Mouse (Mus musculus) brain, embryonic 14.5 days (tissue): Measurements from ENCODE around the gene Tk1. TPM values are rescaled to one million over a fixed set of nuclear protein-coding genes. Genes with fewer than 3 reads are reported as not detected.

ENCODE experiments used
- DNase-seq: peaks from one replicate; pipeline ENCODE4 v3.0.0-alpha.2; 2011; ENCODE audit warnings: low read depth
- CTCF ChIP-seq: fragments of 200-500 bp; IDR thresholded peaks from 2 replicates; pipeline ENCODE4 v1.5.1; 2012; ENCODE audit warnings: inconsistent platforms, mild to moderate bottlenecking, moderate library complexity, borderline replicate concordance; ENCODE audit not compliant: insufficient read depth, insufficient read length; ENCODE audit errors: extremely low read depth
- POLR2A ChIP-seq: fragments of 200-500 bp; IDR thresholded peaks from 2 replicates; pipeline ENCODE4 v1.6.1; 2012; ENCODE audit warnings: mild to moderate bottlenecking, inconsistent platforms, borderline replicate concordance; ENCODE audit not compliant: poor library complexity, insufficient read depth, insufficient read length, severe bottlenecking; ENCODE audit errors: extremely low read depth
- polyA plus RNA-seq: library from polyadenylated mRNA; depleted of rRNA; stranded (reverse); fragments of >200 nt; gene quantifications from 2 replicates; pipeline ENCODE4 v1.2.3, GENCODE M21; 2012; rRNA removed

Gene Tk1
- polyA plus RNA-seq, result 31.1 and 76.6 TPM in 2 replicates

DNA sequence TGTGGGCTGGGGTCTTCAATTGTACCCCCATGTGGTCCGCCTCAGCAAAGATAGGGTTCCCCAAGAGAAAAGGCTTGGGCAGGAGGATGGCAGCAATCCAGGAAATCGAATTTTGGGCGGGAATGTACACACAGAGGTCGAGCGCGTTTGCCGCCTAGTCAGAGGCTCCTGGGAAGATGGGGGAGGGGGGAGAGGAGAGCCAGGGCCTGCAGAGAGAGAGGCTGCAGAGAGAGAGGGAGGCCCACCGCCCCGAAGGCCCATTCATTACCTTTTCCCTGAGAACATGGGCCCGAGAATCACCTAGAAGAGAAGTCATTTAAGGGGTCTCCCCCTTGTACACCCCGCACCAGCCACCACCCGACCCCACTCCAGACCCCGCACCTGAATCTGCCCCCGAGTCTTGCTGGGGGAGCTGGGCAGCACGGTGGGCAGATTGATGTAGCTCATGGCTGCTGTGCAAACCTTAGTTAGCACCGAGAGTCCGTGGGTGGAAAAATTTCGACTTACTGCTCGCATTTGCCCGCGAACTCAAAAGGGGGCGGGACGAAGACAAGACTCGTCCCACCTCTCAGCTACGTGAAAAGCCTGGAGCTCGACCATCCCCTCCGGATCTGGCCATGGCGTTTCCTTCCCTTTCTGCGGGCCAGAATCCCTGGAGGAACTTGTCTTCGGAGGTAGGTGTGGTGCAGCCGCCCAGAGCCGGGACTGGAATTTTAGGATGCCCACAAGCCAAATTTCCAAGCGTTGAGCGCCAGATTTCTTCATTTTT is at the start of gene Tk1, which contains the start of gene Afmid:
Gene Tk1 (minus strand): TSS at position 760 of the 769 bp plus-strand sequence.
Gene Afmid (plus strand): TSS at position 592 of the 769 bp plus-strand sequence.
- DNase-seq, result peak; percentile 92
- TF ChIP-seq POLR2A, result no peak
- no peak for TF ChIP-seq CTCF

DNA sequence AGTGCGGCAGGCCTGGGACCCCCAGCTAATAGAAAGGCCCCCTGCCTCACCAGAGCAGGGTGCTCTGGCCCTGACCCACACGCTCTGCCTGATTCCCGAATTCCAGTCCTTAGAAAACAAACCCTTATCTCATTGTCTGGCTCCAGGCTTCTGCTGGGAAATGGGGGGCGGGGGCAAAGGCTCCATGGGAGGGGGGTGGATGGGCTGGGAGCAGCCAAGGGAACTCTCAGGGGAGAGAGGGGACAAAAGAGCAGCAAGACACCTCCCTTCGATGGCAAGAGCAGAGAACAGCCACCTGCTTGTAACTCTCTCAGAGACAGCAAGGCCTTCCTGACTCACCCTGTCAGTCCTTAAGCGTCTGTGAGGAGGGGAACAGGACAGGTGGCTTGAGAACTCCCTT is 49.8 kb upstream of the Tk1 start:
- DNase-seq, result no peak
- TF ChIP-seq POLR2A (no peak), CTCF (no peak)

DNA sequence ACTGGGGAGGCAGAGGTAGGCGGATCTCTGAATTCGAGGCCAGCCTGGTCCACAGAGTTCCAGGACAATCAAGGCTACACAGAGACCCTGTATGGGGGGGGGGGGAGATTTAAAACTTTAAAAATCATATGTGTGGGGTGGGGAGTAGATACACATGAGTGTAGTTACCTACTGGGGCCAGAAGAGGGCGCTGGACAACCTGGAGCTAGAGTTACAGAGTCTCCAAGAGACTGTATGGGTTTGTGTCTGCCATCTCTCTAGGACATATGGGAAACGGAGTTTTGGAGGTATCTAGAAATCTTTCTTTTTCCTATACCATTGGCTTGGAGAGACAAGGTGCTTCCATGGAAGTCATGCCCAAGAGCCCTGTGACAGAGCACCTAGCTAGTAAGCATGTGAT is 48.5 kb upstream of the Tk1 start:
- no peak for DNase-seq
- TF ChIP-seq POLR2A, result no peak
- TF ChIP-seq CTCF, result peak; percentile 48; the same call in 1 of the 2 replicates

DNA sequence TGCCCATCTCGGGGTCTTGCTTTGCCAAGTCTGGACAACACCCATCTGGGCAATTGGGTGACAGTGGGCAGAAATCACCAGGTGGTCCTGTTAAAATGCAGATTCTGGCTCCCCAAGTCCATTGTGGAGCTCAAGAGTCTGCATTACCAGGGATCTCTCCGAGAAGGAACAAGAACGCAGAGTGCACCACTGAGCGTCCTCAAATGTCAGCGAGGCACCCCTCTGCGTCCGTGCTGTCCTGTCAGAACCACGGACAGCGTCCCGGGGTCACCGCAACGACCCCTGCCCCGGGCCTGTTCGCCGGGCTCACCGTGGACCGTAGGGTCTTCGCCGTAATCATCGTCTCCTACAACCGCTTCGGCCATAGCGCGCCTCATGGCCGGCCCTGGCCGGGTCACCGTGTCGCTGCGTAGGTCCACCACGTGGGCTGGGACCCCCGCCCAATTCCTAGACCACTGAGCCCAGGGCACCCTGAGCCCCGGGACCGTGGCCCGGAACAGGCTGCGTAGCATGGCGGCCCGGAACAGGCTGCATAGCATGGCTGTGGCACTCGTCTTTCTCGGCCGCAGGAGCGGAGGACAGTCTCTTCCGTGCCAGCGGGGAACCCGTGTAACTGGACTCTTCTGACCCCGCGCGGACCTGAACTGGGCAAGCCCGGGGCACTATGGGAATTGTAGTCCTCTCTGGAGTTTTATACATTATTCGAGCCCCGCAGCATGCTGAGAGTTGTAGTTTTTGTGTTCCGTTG is 47.1 kb upstream of the Tk1 start, which contains the start of gene Tha1:
Gene Tha1 (minus strand): TSS at position 621 of the 748 bp plus-strand sequence.
- TF ChIP-seq POLR2A (no peak), CTCF (no peak)
- DNase-seq, result peak; percentile 88

DNA sequence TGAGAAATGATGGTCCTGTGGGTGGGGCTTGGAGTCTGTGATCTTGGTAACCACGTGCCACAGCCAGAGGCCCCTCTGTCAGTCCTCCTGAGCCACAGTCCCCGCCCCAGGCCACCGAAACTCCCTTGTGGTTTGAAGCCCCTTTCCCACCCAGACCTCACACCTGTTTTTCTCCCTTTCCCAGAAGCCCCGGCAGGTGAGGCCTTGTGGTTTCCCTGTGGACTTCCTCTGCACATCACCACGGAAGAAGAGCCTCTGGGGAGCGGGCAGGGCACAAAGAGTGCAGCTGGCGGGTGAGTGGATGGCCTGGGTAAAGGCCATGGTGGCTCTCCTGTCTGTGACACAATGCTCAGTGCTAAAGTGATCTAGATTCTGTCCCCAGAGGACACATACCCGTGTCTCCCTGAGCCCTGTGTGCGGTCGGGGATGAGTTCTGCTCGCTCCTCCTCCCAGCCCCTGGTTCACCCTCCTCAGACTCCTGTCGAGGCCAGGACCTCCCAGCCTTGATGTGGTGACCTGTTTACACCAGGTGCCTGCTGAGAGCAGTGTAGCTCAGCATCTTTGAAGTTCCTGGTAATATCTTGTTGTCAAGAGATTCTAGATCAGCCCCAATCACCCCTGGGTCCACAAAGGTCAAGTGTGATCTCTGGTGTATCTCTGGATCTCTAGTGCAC is 46.2 kb upstream of the Tk1 start:
- TF ChIP-seq POLR2A, result no peak

DNA sequence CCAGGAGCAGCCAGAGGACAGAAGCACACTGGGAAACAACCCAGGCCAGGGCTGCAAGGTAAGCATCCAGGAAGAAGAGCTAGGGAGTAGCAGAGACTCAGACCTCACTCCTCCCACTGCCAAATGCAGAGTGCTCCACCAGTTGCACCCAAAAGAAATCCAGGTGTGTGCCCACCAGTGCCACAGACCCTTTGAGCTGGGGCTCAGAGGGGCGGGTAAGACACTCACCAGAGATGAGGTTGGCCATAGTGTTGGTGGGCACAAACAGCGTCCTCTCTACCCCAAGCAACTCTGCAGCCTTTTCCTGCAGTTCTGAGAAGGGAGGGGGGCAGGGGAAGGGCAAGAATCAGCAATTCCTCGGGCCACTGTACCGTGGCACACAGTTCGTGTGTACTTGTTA is 45.5 kb upstream of the Tk1 start:
- no peak for TF ChIP-seq POLR2A
- TF ChIP-seq CTCF, result no peak
- DNase-seq, result no peak

More for the DNA sequence above, 46.2 kb upstream of the Tk1 start:
- no peak for DNase-seq

DNA sequence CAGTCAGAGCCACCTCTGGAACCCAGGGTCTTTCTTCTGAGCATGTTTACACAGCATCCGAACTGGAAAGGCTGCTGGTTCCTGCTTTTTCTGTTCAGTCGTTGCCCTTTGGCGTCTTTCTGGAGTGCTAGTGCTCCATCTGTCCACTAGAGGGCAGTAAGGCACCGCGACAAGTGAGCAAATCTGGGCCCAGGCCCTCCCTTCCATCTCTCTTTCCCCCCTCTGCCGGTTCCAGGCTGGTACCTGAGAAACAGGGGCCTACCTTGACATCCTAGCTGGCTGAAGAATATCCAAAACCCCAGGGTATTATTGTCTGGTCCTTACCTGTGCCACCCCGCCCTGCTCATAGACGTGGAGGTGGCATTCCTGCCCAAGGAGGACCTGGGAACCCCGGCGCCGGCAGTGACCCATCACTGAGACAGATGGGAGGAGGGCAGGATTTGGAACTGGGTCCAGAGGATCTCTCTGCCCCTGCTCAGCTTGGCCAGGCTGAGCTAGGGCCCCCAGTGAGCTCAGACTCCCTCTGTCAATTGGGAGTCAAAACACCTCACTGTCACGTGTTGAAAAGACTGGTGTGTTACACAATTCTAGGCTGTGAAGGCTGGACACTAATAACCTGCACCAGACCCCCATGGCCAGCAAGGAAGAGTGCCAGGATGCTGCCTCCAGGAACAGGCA is 44.9 kb upstream of the Tk1 start:
- no peak for TF ChIP-seq POLR2A
- TF ChIP-seq CTCF, result peak; percentile 99

DNA sequence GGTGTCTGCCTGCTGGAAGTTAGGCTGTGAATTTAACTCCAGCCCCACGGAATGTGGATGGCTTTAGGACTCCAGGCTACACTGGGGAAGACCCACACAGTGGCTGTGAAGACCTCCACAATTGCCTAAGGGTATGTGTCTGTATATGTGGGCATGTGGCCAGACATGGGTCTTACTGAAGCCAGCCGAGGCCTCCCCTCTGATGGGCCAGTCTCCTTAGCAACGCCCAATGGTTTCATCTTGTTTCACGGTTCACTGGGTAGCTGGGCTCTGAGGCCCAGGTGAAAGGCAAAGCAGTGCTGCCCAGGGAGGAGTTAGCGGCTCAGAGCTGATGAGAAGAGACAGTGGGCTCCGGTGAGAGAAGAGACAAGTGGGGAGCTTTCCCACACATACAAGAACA is 40.1 kb upstream of the Tk1 start:
- peak; percentile 80 for DNase-seq
- TF ChIP-seq CTCF, result no peak
- TF ChIP-seq POLR2A, result no peak

More for the DNA sequence above, 44.9 kb upstream of the Tk1 start:
- peak; percentile 87 for DNase-seq

DNA sequence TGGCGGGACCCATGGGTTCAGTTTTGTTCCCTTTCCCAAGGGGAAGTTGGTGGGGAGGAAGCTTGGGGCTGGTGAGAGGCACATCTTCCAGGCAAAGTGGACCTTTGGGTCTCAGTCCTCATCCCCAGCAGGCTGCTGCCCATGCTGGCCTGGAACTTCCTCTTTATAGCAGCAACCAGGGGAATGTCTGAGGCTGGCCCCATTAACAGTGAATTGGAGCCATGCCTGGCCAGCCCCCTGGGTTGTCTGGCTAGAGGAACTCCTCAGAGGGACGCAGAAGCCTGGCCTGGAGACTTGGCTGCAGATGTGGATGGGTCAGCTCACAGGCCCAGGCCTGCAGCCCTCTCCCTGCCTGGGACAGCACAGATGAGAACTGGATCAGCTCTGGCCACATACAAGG is 38.9 kb upstream of the Tk1 start:
- no peak for TF ChIP-seq CTCF
- no peak for DNase-seq

DNA sequence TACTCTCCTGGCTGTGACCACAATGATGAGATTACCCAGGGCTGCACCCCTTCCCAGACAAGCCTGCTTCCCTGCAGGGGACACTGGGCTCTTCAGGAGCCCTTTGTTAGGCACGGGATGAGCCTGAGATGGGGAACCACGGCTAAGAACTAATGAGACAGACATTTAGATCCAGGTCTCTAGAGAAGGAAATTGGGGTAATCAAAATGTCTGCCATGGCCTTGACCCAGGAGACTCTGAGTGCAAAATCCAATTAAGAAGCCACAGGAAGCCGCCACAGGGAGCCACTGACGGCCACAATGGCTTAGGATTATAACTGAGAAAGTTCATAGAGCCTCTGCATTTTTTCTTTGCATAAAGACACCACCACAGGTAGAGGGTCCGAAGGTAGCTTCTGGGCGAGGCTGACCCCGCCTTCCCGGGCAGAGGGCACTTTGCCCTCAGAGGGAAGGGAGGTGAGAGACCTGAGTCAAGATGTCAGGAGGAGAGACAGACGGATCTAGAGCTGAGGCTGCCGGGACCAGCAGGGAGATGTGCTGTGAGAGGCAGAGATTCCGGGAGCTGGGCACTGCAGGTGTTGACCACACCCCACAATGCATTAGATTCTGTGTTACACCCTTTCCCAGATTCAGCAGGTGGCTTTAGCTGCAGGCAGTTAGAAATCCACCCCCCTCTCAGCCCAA is 37.4 kb upstream of the Tk1 start:
- TF ChIP-seq POLR2A, result no peak
- no peak for TF ChIP-seq CTCF
- DNase-seq, result no peak

DNA sequence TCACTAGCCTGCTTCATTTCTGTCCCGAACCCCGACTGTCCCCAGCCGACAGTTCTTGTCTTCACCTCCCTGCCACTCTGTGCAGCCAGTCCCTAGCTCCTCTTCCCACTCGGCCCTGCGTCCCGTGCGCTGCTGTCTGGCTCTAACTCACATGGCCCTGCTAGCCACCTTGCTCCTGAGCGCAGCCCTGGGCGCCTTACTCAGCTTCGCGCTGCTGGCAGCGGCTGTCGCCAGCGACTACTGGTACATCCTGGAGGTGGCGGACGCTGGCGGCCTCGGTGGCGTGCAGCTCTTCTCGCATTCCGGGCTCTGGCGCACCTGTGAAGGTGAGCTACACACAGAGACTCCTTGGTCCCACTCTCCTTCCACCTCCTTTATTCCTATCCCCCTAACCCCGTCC is 34.7 kb upstream of the Tk1 start, which contains the start of gene Tmem235:
Gene Tmem235 (plus strand): TSS at position 152 of the 400 bp plus-strand sequence.
- TF ChIP-seq CTCF (no peak), POLR2A (no peak)
- no peak for DNase-seq
